Mouse (Mus musculus) CD4-positive helper T cell, adult 2 months (primary cell): ENCODE results near the gene Trip6.
"Not testable (repeated sequence)": the region's sequence is repeated elsewhere in the genome, so short reads cannot be mapped to it uniquely, and the experiment has no call there.

ENCODE experiments used
- DNase-seq: peaks from one replicate; pipeline ENCODE4 v3.0.0-alpha.2; 2012; ENCODE audit warnings: low read depth, missing footprints, low spot score

The Trip6 gene

DNA sequence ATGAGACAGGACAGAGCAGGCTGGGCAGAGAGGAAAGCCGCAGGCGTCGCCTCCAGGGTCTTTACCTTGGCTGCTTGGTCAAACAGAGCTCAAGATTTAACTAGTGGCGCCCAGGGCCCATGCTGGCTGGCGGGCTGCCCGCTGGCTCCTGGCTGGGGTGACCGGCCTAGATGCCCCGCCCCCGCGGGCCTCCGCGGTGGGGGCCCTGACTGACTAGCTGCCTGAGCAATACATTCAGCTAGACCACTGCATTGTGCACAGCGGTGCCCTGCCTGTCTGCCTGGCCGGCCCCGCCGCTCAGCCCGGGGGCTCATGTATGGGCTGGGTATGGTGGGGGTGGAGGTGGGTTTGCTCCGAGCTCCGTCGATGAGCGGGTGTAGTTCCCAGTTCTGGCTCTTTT lies 13.0 kb downstream of the Trip6 start:
- DNase-seq: no peak

DNA sequence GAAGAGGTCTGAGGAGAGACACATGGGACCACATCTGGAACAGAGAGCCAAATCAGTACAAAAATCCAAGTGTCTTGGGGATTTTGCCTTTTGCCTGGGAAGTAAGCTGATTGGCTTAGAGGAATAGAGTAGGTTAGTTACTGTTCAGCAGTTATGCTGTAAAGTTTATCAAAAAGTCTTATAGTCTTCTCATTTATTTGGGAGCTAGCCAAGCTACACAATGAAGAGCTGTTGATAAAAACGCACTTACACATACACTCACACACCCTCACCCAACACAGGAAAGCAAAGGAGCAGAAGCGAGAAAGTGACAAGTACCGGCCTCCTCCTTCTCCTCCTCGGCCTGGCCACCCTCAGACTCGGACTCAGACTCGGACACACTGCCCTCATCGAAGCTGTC lies 15.0 kb downstream of the Trip6 start:
- DNase-seq: no peak

DNA sequence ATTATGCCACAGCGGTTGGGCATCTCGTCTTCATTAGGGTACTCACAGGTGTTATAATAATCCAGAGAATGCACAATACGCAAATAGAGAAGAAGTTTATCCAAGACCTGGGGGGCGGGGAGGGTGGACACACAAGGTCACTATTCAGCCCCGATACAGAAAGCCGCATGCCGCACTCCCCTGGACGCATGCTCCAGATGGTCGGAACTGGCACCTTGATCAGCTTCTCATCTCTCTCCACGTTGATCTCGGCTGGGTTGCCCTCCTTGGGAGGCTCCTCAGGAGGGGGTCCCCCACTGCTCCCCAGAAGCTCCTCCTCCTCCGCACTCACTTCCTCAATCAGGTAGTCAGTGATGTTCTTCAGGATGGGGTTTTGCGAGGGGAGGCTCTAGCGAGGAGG lies 17.1 kb downstream of the Trip6 start:
- no peak for DNase-seq

DNA sequence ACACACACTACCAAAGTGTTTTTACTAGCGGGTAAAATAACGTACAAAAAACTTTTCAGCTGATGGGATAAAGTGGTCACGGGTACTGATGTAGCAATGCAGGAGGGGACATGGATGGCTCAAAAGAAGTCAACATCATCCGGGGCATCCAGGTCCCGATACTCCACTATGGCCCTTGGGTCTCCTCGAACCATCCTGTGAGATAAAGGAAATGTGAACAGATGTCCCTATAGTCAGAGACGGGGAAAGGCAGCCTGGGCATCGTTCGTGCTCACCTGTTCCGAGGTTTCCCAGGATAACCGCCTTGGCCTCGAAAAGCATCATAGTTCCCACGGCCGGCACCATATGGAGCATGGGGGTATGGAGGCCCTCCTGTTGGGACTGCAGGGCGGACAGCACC lies 18.5 kb downstream of the Trip6 start:
- DNase-seq: no peak

DNA sequence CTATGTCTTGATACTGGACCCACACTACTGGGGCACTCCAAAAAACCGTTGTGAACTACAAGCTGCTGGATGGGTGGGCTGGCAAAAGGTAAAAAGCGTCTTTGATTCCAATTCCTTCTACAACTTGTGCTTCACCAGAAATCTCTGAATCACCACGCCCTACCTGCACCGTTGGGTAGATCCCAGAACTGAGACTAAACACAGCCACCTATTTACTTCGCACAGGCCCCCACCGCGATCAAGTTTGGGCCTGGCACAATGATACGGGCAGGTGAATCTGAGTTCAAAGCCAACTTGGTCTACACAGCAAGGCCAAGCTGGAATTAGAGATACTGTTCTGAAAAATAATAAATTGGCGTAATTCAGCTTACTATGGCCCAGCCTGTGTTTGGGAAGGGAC lies 18.9 kb downstream of the Trip6 start:
- DNase-seq: no peak

DNA sequence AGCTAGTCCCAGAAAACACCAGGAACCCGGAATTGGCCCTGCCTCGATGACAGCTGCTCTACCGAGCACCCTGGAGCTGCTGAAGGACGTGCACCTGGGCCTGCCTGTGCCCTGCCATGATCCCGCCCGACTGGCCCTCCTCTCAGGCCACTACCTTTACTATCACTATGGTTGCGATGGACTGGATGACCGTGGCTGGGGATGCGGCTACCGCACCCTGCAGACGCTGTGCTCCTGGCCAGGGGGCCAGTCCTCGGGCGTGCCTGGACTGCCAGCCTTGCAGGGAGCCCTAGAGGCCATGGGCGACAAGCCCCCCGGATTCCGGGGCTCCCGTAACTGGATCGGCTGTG lies 19.5 kb downstream of the Trip6 start:
- no peak for DNase-seq

DNA sequence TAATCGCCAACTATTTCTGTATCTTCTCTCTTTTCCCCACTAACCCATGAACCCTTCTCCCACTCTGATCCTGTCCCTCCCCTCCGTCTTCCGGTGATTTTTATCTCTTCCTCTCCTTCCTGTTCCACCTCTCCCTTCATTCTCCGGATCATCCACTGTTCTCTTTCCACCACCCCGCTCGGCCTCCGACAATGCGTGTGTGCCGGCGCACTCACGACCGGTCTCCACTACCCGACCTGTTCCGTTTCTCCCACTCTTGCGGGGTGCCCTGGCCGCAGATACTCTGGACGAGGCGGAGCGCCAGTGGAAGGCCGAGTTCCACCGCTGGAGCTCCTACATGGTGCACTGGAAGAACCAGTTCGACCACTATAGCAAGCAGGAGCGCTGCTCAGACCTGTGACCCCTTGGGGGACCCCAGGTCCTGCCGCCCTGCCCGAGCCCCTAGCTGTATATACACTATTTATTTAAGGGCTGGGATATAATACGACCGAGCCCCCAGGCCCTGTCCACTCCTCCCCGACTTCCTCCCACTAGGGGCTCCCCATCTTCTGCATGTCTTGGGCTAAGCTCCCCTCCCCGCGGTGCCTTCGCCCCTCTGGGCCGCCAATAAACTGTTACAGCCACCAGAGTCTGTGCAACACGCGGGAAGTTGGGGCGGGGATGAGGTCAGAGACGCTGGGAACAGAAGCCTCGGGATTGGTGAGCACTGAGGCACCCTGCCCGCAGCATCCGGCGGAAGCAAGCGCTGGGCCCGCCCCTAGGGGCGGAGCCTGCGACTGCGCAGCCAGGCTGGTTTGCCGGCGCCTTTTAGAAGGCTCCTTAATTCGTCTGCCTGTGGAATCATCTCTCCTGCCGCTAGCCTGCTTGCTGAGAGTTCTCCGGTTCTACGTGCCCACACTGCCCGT lies 20.1 kb downstream of the Trip6 start, which contains the start of gene Ufsp1:
TSS of gene Ufsp1 (plus strand) at position 791 of the 905 bp plus-strand sequence.
- peak; percentile 96 for DNase-seq

DNA sequence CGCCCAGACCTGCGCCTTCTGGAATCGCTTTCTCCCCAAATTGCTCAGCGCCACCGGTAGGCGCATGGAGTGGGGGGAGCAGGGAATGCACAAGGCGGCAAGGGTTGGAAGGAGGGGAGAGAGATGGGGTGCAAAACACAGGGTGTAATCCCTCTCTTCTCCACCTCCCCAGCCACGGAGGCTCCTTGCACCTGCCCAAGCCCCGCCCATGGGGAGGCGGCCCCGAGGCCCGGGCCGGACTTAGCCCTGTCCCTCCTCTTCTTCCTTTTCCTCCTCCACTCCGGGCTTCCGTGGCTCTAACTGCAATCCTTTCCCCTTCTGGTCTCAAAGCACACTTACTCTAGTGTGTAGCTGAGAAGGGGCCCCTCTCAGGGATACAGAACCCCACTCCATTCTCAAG lies 20.9 kb downstream of the Trip6 start:
- DNase-seq: peak; percentile 75

DNA sequence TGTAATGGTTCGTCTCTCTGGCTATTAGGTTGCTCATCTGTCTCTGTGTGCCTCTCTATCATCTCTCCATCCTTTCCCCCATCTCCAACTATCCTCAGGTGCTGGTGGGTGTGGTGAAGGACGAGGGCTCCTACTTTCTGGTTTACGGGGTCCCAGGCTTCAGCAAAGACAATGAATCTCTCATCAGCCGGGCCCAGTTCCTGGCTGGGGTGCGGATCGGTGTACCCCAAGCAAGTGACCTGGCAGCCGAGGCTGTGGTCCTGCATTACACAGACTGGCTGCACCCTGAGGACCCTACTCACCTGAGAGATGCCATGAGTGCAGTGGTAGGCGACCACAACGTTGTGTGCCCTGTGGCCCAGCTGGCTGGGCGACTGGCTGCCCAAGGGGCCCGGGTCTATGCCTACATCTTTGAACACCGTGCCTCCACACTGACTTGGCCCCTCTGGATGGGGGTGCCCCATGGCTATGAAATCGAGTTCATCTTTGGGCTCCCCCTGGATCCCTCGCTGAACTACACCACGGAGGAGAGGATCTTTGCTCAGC lies 22.8 kb downstream of the Trip6 start:
- DNase-seq: no peak

DNA sequence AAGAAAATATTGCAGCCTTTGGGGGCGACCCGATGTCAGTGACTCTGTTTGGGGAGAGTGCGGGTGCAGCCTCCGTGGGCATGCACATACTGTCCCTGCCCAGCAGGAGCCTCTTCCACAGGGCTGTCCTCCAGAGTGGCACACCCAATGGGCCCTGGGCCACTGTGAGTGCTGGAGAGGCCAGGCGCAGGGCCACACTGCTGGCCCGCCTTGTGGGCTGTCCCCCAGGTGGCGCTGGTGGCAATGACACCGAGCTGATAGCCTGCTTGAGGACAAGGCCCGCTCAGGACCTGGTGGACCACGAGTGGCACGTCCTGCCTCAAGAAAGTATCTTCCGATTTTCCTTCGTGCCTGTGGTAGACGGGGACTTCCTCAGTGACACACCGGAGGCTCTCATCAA lies 23.5 kb downstream of the Trip6 start:
- peak; percentile 35 for DNase-seq

DNA sequence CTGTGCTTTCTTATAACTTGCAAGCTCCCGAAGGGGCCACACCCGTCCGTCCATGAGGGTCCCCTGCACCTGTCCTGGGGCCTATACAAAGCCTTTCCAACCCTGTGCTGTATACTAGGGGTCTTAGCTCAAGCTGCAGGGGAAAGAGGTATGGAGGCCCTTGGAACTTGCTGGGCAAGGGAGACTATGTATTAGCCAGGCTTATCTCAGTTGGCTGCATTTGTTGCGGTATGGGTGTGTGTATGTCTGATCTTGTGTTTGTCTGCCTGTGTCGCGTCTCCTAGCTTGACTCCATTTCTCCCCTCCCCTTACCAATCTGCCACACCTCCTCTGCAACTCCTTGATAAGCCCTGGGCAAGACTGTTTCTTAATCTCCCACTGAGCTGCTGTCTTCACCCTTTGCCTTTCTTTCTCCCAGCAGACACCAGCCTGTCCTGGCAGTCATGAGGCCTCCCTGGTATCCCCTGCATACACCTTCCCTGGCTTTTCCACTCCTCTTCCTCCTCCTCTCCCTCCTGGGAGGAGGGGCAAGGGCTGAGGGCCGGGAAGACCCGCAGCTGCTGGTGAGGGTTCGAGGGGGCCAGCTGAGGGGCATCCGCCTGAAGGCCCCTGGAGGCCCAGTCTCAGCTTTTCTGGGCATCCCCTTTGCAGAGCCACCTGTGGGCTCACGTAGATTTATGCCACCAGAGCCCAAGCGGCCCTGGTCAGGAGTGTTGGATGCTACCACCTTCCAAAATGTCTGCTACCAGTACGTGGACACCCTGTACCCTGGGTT lies 24.4 kb downstream of the Trip6 start:
- DNase-seq: no peak

DNA sequence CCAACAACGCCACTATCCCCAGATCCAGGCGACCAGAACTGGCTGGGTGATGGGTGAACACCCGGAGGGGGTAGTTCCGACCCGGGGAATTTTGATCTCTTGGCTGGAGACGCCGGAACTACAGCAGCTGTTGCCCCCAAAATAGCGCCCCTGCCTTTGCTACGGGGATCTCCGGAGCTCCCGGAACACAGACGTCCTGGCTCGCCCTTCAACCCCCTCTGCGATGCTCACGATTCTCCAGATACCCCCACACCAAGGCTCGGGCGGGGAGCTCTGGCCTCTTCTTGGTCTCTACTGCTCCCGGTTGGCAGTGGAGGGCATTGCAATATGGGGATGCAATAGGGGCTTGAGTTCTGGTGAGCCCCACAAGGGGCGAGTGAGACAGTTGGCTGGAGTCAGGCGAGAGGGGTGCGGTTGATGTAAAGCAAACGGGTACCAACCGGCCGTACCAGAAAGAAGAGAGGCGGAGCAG lies 25.2 kb downstream of the Trip6 start:
- no peak for DNase-seq

DNA sequence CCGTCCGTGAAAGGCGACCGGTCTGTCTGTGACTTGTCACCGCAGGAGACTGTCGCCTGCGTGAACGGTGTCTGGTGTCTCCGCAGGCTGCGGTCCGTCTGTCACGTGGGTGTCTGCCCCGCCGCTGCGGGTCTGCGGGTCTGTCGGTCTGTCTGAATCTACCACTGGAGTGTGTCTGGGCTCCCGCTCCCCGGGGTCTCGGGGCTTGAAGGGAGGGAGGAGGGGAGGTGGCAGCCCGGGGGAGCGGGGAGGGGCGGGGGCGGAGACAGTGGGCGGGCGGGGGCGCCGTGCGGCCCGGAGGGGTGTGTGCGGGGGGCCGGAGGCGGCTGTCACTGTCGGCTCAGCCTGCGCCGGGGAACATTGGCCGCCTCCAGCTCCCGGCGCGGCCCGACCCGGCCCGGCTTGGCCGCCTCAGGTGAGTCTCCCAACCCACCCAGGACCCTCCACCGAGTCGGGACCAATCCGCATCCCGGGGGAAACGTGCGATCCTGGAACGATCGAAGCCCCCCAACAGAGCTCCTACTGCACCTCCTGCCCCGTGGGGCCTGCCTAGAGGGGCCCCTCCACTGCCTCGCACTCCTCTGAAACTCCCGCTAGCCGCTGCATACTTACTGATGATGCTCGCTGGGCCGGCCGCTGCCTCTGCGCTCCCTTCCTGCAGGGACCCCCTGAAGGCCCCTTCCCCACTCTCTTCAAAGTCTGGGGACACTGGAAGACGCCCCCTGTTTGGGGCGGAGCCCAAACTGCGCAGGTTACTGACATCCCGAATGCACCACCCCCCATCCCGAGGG lies 26.1 kb downstream of the Trip6 start:
- DNase-seq: peak; percentile 54

DNA sequence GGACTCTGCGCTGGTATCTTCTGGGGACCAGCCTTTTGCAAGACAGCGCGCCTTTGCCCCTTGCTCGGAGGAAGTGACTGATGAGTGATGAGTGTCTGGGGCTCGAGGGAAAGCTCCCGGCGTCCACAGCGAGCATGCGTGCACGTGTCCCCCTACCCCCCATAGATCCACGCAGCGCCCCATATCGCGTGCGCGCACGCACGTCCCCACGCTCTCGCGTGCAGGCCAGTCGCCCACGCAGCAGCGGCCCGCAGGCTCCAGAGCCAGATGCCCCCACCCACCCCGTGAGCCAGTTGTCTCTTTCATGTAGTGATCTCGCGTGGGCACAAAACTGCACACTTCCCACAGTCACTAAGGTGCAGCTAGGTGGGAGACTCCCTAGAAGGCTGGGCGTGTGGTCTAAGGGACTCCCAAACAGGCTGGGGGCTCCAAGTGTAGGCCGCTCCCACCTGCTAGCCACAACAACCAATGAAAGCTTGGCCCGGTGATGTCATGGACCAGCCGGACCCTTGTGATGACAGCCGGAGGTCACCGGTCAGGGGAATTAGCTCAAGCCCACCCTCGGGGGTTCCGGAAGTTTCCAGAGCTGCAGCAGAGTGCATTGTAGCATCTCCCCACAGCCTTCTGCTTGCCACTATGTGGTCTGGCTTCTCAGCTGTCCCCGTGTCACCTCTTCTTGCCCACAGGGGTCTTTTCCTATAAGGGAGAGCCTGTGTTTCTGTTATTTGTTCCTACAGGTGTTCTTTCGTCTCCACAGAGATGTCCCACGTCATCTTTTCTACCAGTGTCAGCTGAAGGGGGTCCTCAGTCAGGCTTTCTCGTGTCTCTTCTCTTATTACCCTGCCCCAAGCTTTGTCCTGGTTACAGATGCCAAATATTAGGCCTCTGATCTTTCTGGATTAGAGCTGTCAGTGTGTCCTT lies 26.9 kb downstream of the Trip6 start, which contains the start of gene Ache:
TSS of gene Ache (plus strand) at position 488 of the 921 bp plus-strand sequence.
- peak; percentile 58 for DNase-seq

DNA sequence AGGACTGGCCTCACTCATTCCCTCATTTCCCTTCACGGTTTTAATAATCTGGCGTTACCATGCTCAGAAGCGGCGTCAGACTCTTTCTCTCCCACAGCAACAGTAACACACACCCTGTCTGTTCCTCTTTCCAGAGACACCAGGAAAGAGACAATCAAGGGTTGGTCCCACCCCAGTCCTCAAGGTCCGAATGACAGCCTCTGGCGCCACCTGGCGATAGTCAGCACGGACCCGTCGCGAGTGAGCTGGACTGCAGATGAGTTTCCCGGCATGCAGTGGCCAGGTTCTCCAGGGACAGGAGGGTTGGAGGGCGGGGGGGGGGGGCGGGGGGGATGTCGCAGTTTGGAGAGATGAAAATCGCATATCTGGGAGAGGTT lies 27.6 kb downstream of the Trip6 start:
- DNase-seq: peak; percentile 71

DNA sequence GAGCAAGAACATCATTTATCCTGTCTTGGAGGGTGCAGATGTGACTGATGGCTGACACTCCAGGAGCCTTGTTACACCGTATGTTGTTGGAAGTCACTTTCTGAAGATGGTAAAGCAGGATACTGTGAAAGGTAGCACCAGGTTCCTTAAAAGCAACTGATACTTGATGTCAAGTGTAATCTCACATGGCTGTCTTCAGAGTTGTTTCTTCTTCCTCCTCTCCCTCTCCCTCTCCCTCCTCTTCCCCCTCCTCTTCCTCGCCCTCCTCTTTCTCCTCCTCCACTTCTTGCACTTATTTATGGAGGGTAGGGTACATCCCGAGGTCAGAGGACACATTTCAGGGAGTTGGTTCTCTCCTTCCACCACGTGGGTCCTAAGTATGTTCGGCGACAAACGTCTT lies 28.2 kb downstream of the Trip6 start:
- DNase-seq: no peak

DNA sequence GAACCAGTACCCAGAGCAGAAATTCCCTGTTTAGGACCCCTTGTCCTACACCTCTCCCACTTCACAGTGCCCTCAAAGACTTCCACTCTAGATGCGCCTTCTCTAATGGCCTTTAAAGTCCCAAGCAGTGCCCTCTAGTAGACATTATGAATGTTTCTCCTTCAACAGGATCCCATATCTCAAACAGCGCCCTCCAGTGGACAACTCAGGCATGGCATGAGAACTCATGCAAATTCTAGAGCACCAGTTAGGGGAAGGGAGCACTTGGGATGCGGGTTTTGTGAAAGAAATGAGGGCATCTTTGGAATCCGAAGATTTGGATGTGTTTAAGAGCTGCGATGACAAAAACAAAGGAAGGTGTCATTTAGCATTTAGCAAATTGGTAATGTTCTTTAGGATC lies 29.2 kb downstream of the Trip6 start:
- DNase-seq: peak; percentile 68

DNA sequence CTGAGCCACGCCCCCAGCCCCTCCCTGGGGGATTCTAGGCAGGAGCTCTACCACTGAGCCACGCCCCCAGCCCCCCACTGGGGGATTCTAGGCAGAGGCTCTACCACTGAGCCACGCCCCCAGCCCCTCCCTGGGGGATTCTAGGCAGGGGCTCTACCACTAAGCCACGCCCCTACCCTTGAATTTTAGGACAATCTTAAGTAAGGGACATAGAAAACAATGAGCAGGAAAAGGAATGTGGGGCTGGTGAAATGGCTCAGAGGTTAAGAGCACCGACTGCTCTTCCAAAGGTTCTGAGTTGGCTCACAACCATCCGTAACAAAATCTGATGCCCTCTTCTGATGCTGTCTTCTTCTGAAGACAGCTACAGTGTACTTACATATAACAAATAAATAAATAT lies 29.8 kb downstream of the Trip6 start:
- DNase-seq: not testable (repeated sequence)

DNA sequence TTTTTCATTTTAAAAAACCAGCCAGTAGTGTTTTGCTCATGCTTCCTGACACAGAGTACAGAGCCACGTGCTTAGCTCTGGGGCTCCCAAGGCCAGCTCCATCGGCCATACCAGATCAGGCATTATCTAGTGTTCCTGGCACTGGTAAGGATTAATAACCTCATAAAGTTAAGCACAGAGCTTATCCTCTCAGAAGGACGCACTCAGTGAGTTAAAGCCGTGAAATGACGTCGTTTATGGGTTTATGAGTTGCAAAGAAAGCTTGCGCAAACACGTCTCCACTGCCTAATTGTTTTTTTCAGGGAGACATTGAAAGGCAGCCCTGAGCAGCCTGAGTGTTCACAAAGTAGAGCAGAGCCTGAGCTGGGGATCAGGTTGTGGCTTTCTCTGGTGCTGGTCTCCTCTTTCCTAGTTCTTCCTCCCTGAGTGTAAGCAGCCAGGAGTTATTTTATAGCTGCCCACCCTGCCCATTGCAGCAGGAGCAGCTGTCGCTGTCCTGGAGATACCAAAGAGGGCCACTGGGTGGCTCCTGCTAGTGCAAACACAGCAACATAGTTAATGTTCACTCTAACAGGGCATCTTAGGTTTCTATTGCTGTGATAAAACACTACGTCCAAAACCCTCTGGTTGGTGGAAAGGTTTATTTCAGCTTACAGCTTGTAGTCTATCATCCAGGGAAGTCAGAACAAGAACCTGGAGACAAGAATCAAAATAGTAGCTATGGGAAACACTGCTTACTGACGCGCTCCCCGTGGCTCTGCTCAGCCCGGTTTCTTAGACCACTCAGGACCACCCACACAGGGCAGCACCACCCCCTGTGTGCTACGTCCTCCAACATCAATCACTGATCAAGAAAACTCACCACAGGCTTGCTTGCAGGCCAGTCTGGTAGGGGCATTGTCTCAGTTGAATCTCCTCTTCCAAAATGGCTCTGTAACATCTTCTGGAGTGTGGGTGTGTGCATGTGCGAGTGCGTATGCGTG lies 36.6 kb downstream of the Trip6 start:
- no peak for DNase-seq
